Mouse (Mus musculus): Measurements from ENCODE around the gene Mospd3.

The Mospd3 gene

GRCm38 (mm10) chr5:137600619-137601364 is at the start of gene Mospd3:
Mospd3 (minus strand) TSS chr5:137601058.
- peak; percentile 99 for DNase-seq

- no peak for DNase-seq
These were observed 49.1 kb upstream of the Mospd3 start for GRCm38 (mm10) chr5:137649669-137650571.

- DNase-seq, result no peak
These were observed 48.4 kb upstream of the Mospd3 start for GRCm38 (mm10) chr5:137649251-137649650.

- DNase-seq, result no peak
These were observed 47.2 kb upstream of the Mospd3 start for GRCm38 (mm10) chr5:137647827-137648601.

GRCm38 (mm10) chr5:137645652-137646091 is 44.8 kb upstream of the Mospd3 start, which contains the start of gene Irs3:
Irs3 (minus strand) TSS chr5:137645714.
- DNase-seq, result no peak

GRCm38 (mm10) chr5:137645091-137645651 is 44.3 kb upstream of the Mospd3 start:
- peak; percentile 41 for DNase-seq

- no peak for DNase-seq
These were observed 43.6 kb upstream of the Mospd3 start for GRCm38 (mm10) chr5:137644484-137644883.

- no peak for DNase-seq
These were observed 42.0 kb upstream of the Mospd3 start for GRCm38 (mm10) chr5:137642886-137643285.

GRCm38 (mm10) chr5:137641054-137641453 is 40.2 kb upstream of the Mospd3 start, which contains the start of gene Sap25:
Sap25 (plus strand) TSS chr5:137641334.
- no peak for DNase-seq

- DNase-seq, result no peak
These were observed 38.6 kb upstream of the Mospd3 start for GRCm38 (mm10) chr5:137639472-137639871.

GRCm38 (mm10) chr5:137633397-137634084 is 32.7 kb upstream of the Mospd3 start:
- DNase-seq, result no peak

GRCm38 (mm10) chr5:137631591-137631990 is 30.7 kb upstream of the Mospd3 start:
- no peak for DNase-seq

- DNase-seq, result no peak
These were observed 30.3 kb upstream of the Mospd3 start for GRCm38 (mm10) chr5:137631171-137631570.

- DNase-seq, result no peak
These were observed 29.7 kb upstream of the Mospd3 start for GRCm38 (mm10) chr5:137630602-137631001.

GRCm38 (mm10) chr5:137629906-137630545 is 29.2 kb upstream of the Mospd3 start:
- no peak for DNase-seq

GRCm38 (mm10) chr5:137629306-137629721 is 28.5 kb upstream of the Mospd3 start:
- DNase-seq, result no peak

- peak; percentile 100 for DNase-seq
These were observed 27.8 kb upstream of the Mospd3 start, which contains the start of the genes Fbxo24, Lrch4 and Gm20605 for GRCm38 (mm10) chr5:137628498-137629305. Fbxo24 (minus strand) TSS chr5:137629002. Lrch4 (plus strand) TSS chr5:137629121. Gm20605 (plus strand) TSS chr5:137629175.

- DNase-seq, result no peak
These were observed 27.1 kb upstream of the Mospd3 start for GRCm38 (mm10) chr5:137627991-137628390.

GRCm38 (mm10) chr5:137623937-137624530 is 23.2 kb upstream of the Mospd3 start:
- no peak for DNase-seq

- DNase-seq, result no peak
These were observed 14.5 kb upstream of the Mospd3 start for GRCm38 (mm10) chr5:137615347-137615746.

Data from retina, postnatal 1 day (tissue).